In the genomic region with DNA sequence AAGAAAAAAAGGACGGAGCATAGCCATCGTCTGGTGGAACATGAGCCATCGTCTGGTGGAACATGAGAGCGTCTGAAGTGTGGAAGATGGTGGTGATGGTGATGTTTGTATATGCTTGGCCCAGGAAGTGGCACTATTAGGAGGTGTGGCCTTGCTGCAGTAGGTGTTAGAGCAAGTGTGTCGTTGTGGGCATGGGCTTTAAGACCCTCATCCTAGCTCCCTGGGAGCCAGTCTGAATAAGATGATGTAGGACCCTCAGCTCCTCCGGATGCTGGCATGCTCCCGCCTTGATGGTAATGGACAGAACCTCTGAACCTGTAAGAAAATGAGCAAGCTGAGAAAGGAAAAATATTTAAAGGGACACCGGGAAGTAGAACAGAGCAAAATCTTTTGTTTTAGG, we compare ENCODE assay signal across 21 mouse cellular contexts.
"Had no signal": no experiment of that assay in that cellular context is flagged by ENCODE, and none has a peak within 500 bp of the region (broad histone marks: within the 10 kb centered on the region; RNA-seq: fewer than 3 reads in every experiment).

No protein-coding gene starts in this region.

- H3K27me3 ChIP-seq: limb, embryonic 13.5 days; liver, embryonic 12.5 days; liver, embryonic 15.5 days; lung, embryonic 15.5 days had no signal

- H3K4me3 ChIP-seq: layer of hippocampus, adult 2 months; limb, embryonic 13.5 days; liver, embryonic 12.5 days; liver, embryonic 15.5 days; lung, embryonic 15.5 days had no signal

- ATAC-seq: liver, embryonic 12.5 days had no signal

- H3K27ac ChIP-seq: kidney, postnatal 0 days; limb, embryonic 13.5 days; liver, embryonic 12.5 days; liver, embryonic 15.5 days; lung, embryonic 15.5 days; stomach, postnatal 0 days had no signal

- H3K4me2 ChIP-seq: limb, embryonic 13.5 days; liver, embryonic 12.5 days; midbrain, embryonic 11.5 days had no signal

- DNase-seq: kidney, postnatal 25 days; layer of hippocampus, adult 9-11 months; liver; lung, adult 18-20 months; lung, postnatal 10 days; lung, postnatal 4 days; midbrain, embryonic 14.5 days; right cerebral cortex, adult 18-20 months; right cerebral cortex, postnatal 14 days; right cerebral cortex, postnatal 4 days; thymus, adult 18-20 months; thymus, postnatal 36 days had no signal

- H3K9me3 ChIP-seq: limb, embryonic 10.5 days; limb, embryonic 13.5 days; liver, embryonic 12.5 days; liver, embryonic 15.5 days; lung, embryonic 15.5 days had no signal

- H3K36me3 ChIP-seq: liver, embryonic 15.5 days had no signal

- H3K9ac ChIP-seq: limb, embryonic 13.5 days; liver, embryonic 12.5 days; liver, embryonic 15.5 days; lung, embryonic 15.5 days had no signal
